Mouse (Mus musculus) MEL (cell line): ENCODE results near the gene Matn1.
A peak's percentile ranks its signal among the peaks of the same experiment; 100 is the strongest.

ENCODE experiments used
- ELF1 ChIP-seq: IDR thresholded peaks from 2 replicates; pipeline ENCODE4 v1.6.1; 2014; ENCODE audit warnings: low read depth, mild to moderate bottlenecking, inconsistent platforms, low read length, improper control_type of control experiment, moderate library complexity
- JUND ChIP-seq: IDR thresholded peaks from 2 replicates; pipeline ENCODE4 v1.6.1; 2011; ENCODE audit warnings: low read depth, mild to moderate bottlenecking, improper control_type of control experiment, low read length
- MAX ChIP-seq: IDR thresholded peaks from 2 replicates; pipeline ENCODE4 v1.6.1; 2011; ENCODE audit warnings: low read length, improper control_type of control experiment
- POLR2A ChIP-seq, 2 experiments: IDR thresholded peaks; 2 replicates each; pipeline ENCODE4 v1.6.1; 2011 to 2012; ENCODE audit warnings: low read length in 2 of 2, mild to moderate bottlenecking in 2 of 2, control low read depth in 1 of 2, improper control_type of control experiment in 1 of 2, low read depth in 1 of 2, moderate library complexity in 1 of 2; ENCODE audit not compliant: control insufficient read depth in 1 of 2, insufficient read depth in 1 of 2, poor library complexity in 1 of 2
- SIN3A ChIP-seq: IDR thresholded peaks from 2 replicates; pipeline ENCODE4 v1.6.1; 2012; ENCODE audit warnings: low read length, improper control_type of control experiment, inconsistent platforms
- TAL1 ChIP-seq: IDR thresholded peaks from 2 replicates; pipeline ENCODE4 v1.6.1; 2012; ENCODE audit warnings: mild to moderate bottlenecking, inconsistent platforms, low read length, moderate library complexity, mixed read lengths
- USF1 ChIP-seq: IDR thresholded peaks from 2 replicates; pipeline ENCODE4 v1.6.1; 2014; ENCODE audit warnings: low read depth, mild to moderate bottlenecking, inconsistent platforms, low read length, improper control_type of control experiment, moderate library complexity
- ZC3H11A ChIP-seq: IDR thresholded peaks from 2 replicates; pipeline ENCODE4 v1.6.1; 2012; ENCODE audit warnings: low read depth, mild to moderate bottlenecking, inconsistent platforms, low read length, improper control_type of control experiment

DNA sequence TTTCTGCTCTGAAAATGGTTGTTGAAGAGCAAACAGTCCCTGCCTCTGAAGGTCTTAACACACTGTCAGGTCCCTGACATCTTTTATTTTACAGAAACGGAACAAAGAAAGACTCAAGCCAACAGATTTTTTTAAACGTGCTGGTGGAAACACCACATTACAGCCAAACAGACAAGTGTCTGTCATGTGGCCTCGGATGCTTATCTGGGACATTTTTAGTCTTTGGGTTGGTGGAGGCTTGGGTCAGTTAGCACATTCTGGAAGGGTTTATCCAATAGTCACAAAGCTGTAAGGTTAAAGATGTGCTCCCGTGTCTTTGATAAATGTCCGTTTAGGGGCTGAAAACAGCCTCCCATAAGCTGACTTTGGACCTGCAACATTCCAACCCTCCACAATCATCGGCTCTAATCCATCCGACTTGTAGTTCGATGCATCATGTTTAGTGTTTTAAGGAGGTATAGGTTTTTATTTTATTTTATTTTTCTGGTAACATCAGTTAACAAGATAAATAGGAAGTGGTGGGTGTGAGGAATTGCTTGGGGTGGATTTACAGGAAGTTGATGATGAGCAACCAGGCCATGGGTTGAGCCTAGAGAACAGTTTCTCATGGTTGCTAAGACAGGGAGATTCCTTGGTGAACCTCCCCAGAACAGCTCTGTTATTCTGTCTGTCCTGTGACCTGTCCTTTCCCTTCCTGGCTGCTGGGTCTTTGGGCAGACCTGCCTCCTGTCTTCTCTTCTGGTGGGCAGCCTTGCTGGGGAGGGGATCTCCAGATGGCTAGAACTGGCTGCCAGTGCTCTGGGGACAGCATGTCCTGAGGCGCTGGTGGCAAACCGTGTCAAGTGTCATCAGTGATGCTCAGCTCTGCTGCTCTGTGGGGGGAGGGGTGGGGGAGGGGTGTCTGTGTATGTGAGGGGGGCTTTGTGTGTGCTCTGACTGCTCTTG lies 25.1 kb upstream of the Matn1 start:
- TF ChIP-seq JUND: no peak
- TF ChIP-seq POLR2A (IDR thresholded peaks at IDR 0.05; ENCODE audit: control insufficient read depth in 1 of 2, insufficient read depth in 1 of 2, low read depth in 1 of 2, low read length in 2 of 2, poor library complexity in 1 of 2): no peak
- peak; percentile 53; the same call in 1 of the 2 replicates for TF ChIP-seq SIN3A
- peak; percentile 45; the same call in 1 of the 2 replicates for TF ChIP-seq MAX
- peak; percentile 87 for TF ChIP-seq USF1
- TF ChIP-seq ZC3H11A: no peak
- TF ChIP-seq TAL1: no peak
- no peak; the same call in 1 of the 2 replicates for TF ChIP-seq ELF1
